Mouse (Mus musculus) cortical plate, adult 2 months (tissue): ENCODE results near the gene Trip12. TPM values are rescaled to one million over a fixed set of nuclear protein-coding genes. Genes with fewer than 3 reads are reported as not detected.
A peak's percentile ranks its signal among the peaks of the same experiment; 100 is the strongest.

Experiments
- H3K27ac ChIP-seq: fragments of 200-500 bp; 2 replicates; pipeline ENCODE4 v1.5.1; 2012; ENCODE audit warnings: low read length, control low read depth, inconsistent platforms; ENCODE audit not compliant: insufficient read depth
- H3K4me1 ChIP-seq: fragments of 200-500 bp; 2 replicates; pipeline ENCODE4 v1.6.1; 2011; ENCODE audit warnings: low read length; ENCODE audit not compliant: control insufficient read depth, insufficient read depth
- H3K4me3 ChIP-seq: fragments of 200-500 bp; 2 replicates; pipeline ENCODE4 v1.5.1; 2011; ENCODE audit warnings: mild to moderate bottlenecking, low read length, control low read depth; ENCODE audit not compliant: insufficient read depth
- CTCF ChIP-seq: fragments of 200-500 bp; IDR thresholded peaks from 2 replicates; pipeline ENCODE4 v1.5.1; 2011; ENCODE audit warnings: mild to moderate bottlenecking, control low read depth, low read length; ENCODE audit not compliant: insufficient read depth; ENCODE audit errors: extremely low read depth
- POLR2A ChIP-seq: fragments of 200-500 bp; IDR thresholded peaks from 2 replicates; pipeline ENCODE4 v1.6.1; 2011; ENCODE audit warnings: mild to moderate bottlenecking, low read length, control low read depth; ENCODE audit not compliant: insufficient read depth; ENCODE audit errors: extremely low read depth
- polyA plus RNA-seq: library from polyadenylated mRNA; depleted of rRNA; stranded (reverse); fragments of >200 nt; gene quantifications from 2 replicates; pipeline ENCODE4 v1.2.3, GENCODE M21; 2012; rRNA removed

The Trip12 gene
- 78.2 and 82.1 TPM in 2 replicates for polyA plus RNA-seq

DNA sequence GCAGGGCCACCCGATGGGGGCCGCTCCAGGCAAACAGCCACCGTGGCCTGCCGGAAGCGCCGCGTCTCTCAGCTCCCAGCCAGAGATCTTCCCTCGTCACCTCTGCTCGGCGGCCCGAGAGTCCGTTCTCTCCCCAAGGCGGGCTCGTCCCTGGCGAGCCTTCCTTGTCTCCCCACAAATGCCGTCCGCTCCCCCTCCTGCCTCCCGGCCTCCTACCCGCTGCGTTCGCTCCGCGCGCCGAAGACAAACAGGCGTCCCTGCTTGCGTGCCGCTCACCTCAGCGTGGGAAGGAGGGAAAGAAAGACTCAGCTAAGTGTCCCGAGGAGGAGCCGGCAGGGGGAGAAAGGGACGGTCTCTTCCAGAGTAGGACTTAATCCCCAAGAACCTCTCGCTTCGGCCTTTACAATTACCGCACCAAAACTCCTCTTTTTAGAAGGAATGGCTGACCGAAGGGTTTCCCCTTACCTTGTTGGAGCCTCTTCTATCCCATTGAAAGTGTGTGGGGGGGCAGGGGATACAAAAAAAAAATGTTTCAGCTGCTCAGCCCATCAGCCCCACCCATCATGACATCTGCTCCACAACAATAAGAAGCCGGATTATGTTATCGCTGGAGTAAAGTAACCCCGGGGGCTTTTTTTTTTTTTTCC is at the start of gene Trip12:
Gene Trip12, minus strand, starts transcription at position 499 of the 647 bp plus-strand sequence.
- H3K4me1 ChIP-seq, result no peaks in the 10 kb centered on the region
- peak within 1 kb of the TSS; percentile 95 for H3K27ac ChIP-seq
- no peak for TF ChIP-seq POLR2A
- no peak for TF ChIP-seq CTCF
- peak within 1 kb of the TSS; percentile 84 for H3K4me3 ChIP-seq

GRCm38 (mm10) chr1:84890005-84890393 is 49.7 kb upstream of the Trip12 start:
- H3K4me1 ChIP-seq, result no peaks in the 10 kb centered on the region
- no peak overlapping the region for H3K27ac ChIP-seq
- TF ChIP-seq POLR2A (no peak), CTCF (no peak)
- H3K4me3 ChIP-seq, result no peak overlapping the region

GRCm38 (mm10) chr1:84889330-84890004 is 49.2 kb upstream of the Trip12 start:
- no peak overlapping the region for H3K4me3 ChIP-seq
- TF ChIP-seq CTCF, result no peak
- TF ChIP-seq POLR2A, result no peak
- H3K27ac ChIP-seq, result no peak overlapping the region
- no peaks in the 10 kb centered on the region for H3K4me1 ChIP-seq

- no peak overlapping the region for H3K27ac ChIP-seq
- no peak overlapping the region for H3K4me3 ChIP-seq
- H3K4me1 ChIP-seq, result no peaks in the 10 kb centered on the region
- TF ChIP-seq POLR2A, result no peak
- TF ChIP-seq CTCF, result no peak
These were observed 45.6 kb upstream of the Trip12 start for GRCm38 (mm10) chr1:84885921-84886320.

GRCm38 (mm10) chr1:84885174-84885573 is 44.9 kb upstream of the Trip12 start:
- no peak overlapping the region for H3K4me3 ChIP-seq
- no peak overlapping the region for H3K27ac ChIP-seq
- H3K4me1 ChIP-seq, result no peaks in the 10 kb centered on the region
- no peak for TF ChIP-seq CTCF
- TF ChIP-seq POLR2A, result no peak

GRCm38 (mm10) chr1:84883889-84884288 is 43.6 kb upstream of the Trip12 start:
- no peak for TF ChIP-seq CTCF
- no peak for TF ChIP-seq POLR2A
- Histone ChIP-seq H3K4me3 (no peak overlapping the region), H3K27ac (no peak overlapping the region), H3K4me1 (no peaks in the 10 kb centered on the region)

DNA sequence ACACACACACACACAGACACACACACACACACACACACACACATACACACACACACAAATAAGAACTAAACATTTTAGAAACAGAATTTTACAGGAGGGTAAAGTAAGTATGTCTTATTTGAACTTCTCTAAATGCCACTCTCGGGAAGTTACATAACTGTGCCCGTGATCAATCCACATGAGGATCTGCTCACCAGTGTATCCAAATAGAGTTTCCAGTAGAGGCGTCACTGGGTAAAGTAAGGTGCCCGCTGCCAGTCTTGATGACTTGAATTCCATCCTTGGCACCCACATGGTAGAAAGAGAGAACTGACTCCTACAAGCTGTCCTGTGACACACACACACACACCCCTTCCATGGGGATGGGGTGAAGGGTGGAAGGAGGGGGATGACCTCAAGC is 42.6 kb upstream of the Trip12 start:
- no peak for TF ChIP-seq POLR2A
- TF ChIP-seq CTCF, result no peak
- H3K27ac ChIP-seq, result no peak overlapping the region
- no peaks in the 10 kb centered on the region for H3K4me1 ChIP-seq
- H3K4me3 ChIP-seq, result no peak overlapping the region

DNA sequence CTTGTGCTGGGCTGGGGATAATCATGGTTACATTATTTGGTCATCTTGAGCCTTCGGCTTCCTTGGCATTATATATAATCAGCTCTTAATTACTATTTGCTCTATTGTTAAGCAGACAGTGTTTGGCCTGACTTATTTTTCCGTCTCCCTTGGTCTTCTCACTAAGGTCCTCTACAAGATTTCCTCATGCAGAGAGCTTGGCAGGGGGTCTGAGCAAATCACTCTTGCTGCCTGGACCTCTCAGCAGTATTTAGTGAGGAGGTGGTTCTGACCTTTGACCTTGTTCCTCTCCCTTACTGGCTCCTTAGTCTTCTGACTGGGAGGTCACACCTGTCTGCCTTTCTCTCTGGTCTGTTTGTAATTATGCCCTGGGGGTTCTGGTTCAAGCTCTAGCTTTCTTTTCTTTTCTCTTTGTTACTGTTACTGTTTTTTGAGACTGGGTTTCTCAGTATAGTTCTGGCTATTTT is 41.8 kb upstream of the Trip12 start:
- Histone ChIP-seq H3K4me3 (no peak overlapping the region), H3K4me1 (no peaks in the 10 kb centered on the region), H3K27ac (no peak overlapping the region)
- no peak for TF ChIP-seq CTCF

DNA sequence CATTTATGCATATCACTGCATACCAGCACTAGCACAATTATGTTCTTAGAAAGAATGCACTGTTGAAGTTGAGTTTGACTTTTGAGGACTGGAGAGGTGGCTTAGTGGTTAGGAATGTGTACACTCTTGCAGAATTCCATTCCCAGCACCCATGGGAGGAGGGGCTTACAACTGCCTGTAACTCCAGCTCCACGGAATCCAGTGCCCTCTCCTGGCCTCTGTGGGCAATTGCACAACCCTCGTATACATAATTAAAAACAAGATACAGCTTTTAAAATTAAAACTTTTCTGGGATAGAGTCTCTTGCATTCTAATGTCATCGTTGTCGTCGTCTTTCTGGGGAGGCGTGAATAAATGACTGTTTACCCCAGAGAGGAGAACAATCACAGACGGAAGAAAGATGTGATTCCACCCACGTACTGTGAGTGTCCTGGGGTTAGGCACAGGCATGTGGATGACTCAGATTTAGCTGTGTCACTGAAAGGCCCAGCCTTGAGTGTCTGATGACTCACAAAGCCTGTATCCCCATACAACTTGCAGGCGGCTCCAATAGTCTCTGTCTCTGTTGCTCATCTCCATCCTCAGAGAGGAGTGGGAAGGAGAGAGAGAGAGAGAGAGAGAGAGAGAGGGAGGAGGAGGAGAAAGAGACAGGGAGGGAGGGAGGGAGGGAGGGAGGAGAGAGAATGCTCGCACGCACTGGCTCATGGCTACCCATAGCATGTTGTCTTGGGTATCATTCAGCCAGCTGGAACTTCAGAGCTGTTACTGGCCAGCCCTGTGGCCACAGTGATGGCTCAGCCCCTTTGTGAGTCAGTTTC is 41.1 kb upstream of the Trip12 start:
- TF ChIP-seq POLR2A (no peak), CTCF (peak; percentile 34; the same call in 1 of the 2 replicates)
- no peak overlapping the region for H3K4me3 ChIP-seq
- H3K27ac ChIP-seq, result no peak overlapping the region
- no peaks in the 10 kb centered on the region for H3K4me1 ChIP-seq

DNA sequence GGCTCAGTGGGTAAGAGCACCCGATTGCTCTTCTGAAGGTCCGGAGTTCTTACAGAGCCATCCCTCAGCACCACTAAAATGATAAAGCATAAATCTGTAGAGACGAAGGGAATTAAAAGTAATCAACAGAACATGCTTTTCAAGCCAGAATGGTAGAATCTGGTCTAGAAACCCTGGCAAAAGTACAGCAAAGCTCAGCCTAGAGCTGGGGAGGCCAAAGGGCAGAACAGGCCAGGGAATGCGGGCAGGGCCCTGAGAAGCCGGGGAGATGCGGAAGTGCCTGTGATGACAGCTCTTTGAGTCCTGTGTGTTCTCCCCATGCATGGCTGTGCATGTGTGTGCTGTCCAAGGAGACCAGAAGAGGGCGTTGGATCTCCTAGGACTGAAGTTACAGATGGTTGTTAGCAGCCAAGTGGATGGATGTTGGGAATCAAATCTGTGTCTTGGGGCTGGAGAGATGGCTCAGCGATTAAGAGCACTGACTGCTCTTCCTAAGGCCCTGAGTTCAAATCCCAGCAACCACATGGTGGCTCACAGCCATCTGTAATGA is 39.3 kb upstream of the Trip12 start:
- no peak overlapping the region for H3K27ac ChIP-seq
- TF ChIP-seq POLR2A (no peak), CTCF (no peak)
- H3K4me1 ChIP-seq, result no peaks in the 10 kb centered on the region
- no peak overlapping the region for H3K4me3 ChIP-seq
